Mouse (Mus musculus) heart, embryonic 11.5 days (tissue): ENCODE results near the gene Mfap1b. TPM values are rescaled to one million over a fixed set of nuclear protein-coding genes. Genes with fewer than 3 reads are reported as not detected.
A peak's percentile ranks its signal among the peaks of the same experiment; 100 is the strongest.

Source experiments
- ATAC-seq: fragments of 200-750 bp; cut with Nextera tagmentation; replicated peaks from 2 replicates; pipeline ENCODE4 v1.8.0; 2017; ENCODE audit warnings: moderate library complexity; ENCODE audit not compliant: insufficient number of reproducible peaks, low FRiP score, low TSS enrichment
- H3K27ac ChIP-seq: fragments of 300-500 bp; sonication (generic); 2 replicates; pipeline ENCODE4 v1.5.1; 2014; ENCODE audit warnings: mild to moderate bottlenecking, low read depth, low read length
- H3K27me3 ChIP-seq: fragments of 300-500 bp; sonication (generic); 2 replicates; pipeline ENCODE4 v1.6.1; 2014; ENCODE audit warnings: mild to moderate bottlenecking, low read length, mixed read lengths; ENCODE audit not compliant: control insufficient read depth, insufficient read depth
- H3K36me3 ChIP-seq: fragments of 300-500 bp; sonication (generic); 2 replicates; pipeline ENCODE4 v1.6.1; 2014; ENCODE audit warnings: mild to moderate bottlenecking, low read length, moderate library complexity, mixed read lengths; ENCODE audit not compliant: control insufficient read depth, insufficient read depth
- H3K4me1 ChIP-seq: fragments of 300-500 bp; sonication (generic); 2 replicates; pipeline ENCODE4 v1.6.1; 2014; ENCODE audit warnings: low read length; ENCODE audit not compliant: control insufficient read depth, insufficient read depth
- H3K4me2 ChIP-seq: fragments of 300-500 bp; sonication (generic); 2 replicates; pipeline ENCODE4 v1.6.1; 2014; ENCODE audit warnings: mild to moderate bottlenecking, moderate library complexity
- H3K4me3 ChIP-seq: fragments of 300-500 bp; sonication (generic); 2 replicates; pipeline ENCODE4 v1.5.1; 2014; ENCODE audit warnings: low read depth, low read length
- H3K9ac ChIP-seq: fragments of 300-500 bp; sonication (generic); 2 replicates; pipeline ENCODE4 v1.6.1; 2014; ENCODE audit warnings: mild to moderate bottlenecking, low read depth, low read length, moderate library complexity
- H3K9me3 ChIP-seq: fragments of 300-500 bp; sonication (generic); replicated peaks from 2 replicates; pipeline ENCODE4 v1.6.1; 2016; ENCODE audit warnings: low read length; ENCODE audit not compliant: control insufficient read depth
- WGBS: fragments of 180-500 bp; shearing (Covaris S2); extraction: QIAGEN DNeasy Blood & Tissue Kit; methylation state at CpG from one replicate; pipeline ENCODE4 v1.1.7; 2014; ENCODE audit not compliant: insufficient replicate concordance; 5-methylcytosine and 5-hydroxymethylcytosine counted together
- polyA plus RNA-seq: library from polyadenylated mRNA; unstranded; fragments of >200 nt; fragmentation: Nextera tagmentation; extraction: Ambion mirVana; gene quantifications from 2 replicates; pipeline ENCODE4 v1.2.1, GENCODE M21; 2014

The Mfap1b gene
- polyA plus RNA-seq, 1 experiment from 2014 or later, result 45.0 TPM

DNA sequence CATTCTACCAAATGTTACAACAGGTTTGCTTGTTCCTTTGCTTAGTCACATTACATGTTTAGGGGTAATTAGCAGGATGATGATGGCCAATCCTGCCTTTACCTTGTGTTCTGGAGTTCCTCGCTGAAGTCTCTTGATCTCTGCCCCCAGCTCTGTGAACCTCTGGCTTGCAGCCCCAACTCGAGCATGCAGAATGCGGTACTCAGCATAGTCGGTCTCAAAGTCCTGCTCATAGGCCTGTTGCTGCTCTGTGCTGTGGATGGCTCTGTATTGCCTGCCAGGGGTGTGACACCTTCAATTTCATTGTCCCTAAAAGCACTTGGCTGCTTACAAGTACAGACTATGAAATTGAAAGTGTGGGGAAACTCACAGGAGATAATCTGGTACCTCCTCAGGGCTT is 34.1 kb downstream of the Mfap1b start:
- Histone ChIP-seq H3K9ac (no peak overlapping the region), H3K27ac (no peak overlapping the region), H3K4me2 (no peak overlapping the region), H3K4me3 (no peak overlapping the region), H3K27me3 (no peaks in the 10 kb centered on the region), H3K9me3 (no peaks in the 10 kb centered on the region), H3K36me3 (peaks cover 29% of the 10 kb centered on the region), H3K4me1 (peaks cover 8% of the 10 kb centered on the region)
- 72% methylated on average over 4 of the region's 4 CpGs for WGBS
- ATAC-seq, result no peak

DNA sequence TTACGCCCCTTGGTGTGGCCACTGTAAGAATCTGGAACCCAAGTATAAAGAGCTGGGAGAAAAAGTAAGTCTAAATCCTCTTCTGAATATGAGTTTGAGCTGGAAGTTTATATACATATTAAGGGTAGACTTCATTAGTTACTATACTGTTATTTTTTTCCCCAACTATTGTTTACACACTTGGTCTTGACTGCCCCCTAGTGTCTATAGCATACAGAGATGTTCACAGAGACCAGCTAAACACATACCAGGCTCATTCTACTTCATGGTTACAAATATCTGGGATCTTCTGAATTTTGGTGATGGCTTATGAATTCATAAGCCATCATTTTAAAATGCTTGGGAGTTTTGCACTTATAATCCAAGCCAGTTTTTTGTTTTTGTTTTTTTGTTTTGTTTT is 39.0 kb downstream of the Mfap1b start:
- Histone ChIP-seq H3K9me3 (no peaks in the 10 kb centered on the region), H3K27ac (no peak overlapping the region), H3K9ac (no peak overlapping the region), H3K27me3 (no peaks in the 10 kb centered on the region), H3K4me2 (no peak overlapping the region), H3K36me3 (peaks cover 63% of the 10 kb centered on the region), H3K4me3 (no peak overlapping the region), H3K4me1 (no peaks in the 10 kb centered on the region)
- WGBS, result 86% methylated on average over 1 of the region's 1 CpGs
- ATAC-seq, result no peak

DNA sequence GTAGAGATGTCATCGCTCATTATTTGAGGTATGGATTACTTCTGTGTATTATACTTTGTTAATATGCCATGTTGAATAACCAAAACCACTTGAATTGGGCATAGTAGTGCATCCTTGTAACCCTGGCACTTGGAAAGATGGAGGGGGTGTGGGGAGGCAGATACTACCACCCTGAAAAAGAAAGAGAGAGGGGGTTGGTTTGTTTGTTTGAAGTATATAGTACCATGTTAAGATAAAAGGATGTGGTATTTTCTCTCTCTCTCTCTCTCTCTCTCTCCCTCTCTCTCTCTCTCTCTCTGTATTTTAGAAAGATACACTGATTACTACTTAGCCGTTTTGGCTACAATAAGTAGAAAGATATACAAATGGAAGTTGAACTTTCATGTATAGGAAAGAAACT is 48.0 kb downstream of the Mfap1b start:
- WGBS, result 85% methylated on average over 2 of the region's 2 CpGs
- no peak for ATAC-seq
- Histone ChIP-seq H3K27me3 (no peaks in the 10 kb centered on the region), H3K9me3 (no peaks in the 10 kb centered on the region), H3K4me2 (no peak overlapping the region), H3K9ac (no peak overlapping the region), H3K4me1 (no peaks in the 10 kb centered on the region), H3K4me3 (no peak overlapping the region), H3K36me3 (peaks cover 42% of the 10 kb centered on the region), H3K27ac (no peak overlapping the region)

GRCm38 (mm10) chr2:121423166-121423565 is 50.7 kb downstream of the Mfap1b start:
- Histone ChIP-seq H3K27ac (no peak overlapping the region), H3K4me1 (no peaks in the 10 kb centered on the region), H3K9ac (no peak overlapping the region), H3K27me3 (no peaks in the 10 kb centered on the region), H3K4me2 (no peak overlapping the region), H3K36me3 (peaks cover 35% of the 10 kb centered on the region), H3K9me3 (no peaks in the 10 kb centered on the region), H3K4me3 (no peak overlapping the region)
- WGBS, result 93% methylated on average over 2 of the region's 2 CpGs
- ATAC-seq, result no peak

DNA sequence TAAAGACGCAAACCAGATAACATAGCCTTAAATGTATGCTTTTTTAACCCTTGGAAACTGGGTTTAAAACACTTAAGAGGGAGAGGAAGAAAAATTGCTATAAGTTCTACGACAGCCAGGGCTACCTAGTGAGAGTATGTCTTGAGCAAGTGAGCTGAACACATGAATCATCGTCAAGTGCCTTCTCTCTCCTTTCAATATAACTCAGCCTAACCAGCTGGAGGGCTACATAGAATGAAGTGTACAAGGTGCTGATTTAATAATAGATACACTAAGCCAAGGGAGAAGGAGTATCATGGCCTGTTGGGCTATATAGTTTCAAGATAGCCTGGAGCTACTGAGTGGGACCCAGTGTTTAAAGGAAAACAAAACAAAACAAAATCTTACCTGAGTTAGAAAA is 55.4 kb downstream of the Mfap1b start:
- H3K9me3 ChIP-seq, result no peaks in the 10 kb centered on the region
- no peak overlapping the region for H3K4me2 ChIP-seq
- H3K4me1 ChIP-seq, result peaks cover 16% of the 10 kb centered on the region
- H3K36me3 ChIP-seq, result peaks cover 18% of the 10 kb centered on the region
- no peak overlapping the region for H3K9ac ChIP-seq
- no peaks in the 10 kb centered on the region for H3K27me3 ChIP-seq
- ATAC-seq, result no peak
- no peak overlapping the region for H3K4me3 ChIP-seq
- WGBS, result 85% methylated on average over 3 of the region's 3 CpGs
- H3K27ac ChIP-seq, result no peak overlapping the region

DNA sequence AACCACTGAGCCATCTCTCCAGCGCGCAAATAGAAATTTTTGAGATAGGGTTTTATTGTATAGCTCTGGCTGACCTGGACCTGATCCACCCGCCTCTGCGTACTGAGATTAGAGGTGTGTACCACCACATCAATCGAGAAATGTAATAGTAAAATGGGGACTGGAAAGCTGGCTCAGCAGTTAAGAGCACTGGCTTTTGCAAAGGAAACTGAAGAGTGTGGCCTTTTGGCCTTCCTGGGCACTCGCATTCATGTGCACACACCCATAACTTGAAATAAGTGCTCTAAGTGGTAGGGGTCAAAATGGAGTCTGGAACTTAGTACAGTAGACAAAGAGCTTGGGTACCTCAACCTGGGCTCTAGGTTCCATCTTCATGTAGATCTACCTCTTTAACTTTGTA is 57.5 kb downstream of the Mfap1b start:
- Histone ChIP-seq H3K4me2 (peak overlapping the region; percentile 79), H3K4me1 (peaks cover 16% of the 10 kb centered on the region), H3K4me3 (no peak overlapping the region), H3K9me3 (no peaks in the 10 kb centered on the region), H3K9ac (no peak overlapping the region), H3K27me3 (no peaks in the 10 kb centered on the region), H3K27ac (no peak overlapping the region), H3K36me3 (peaks cover 7% of the 10 kb centered on the region)
- ATAC-seq, result no peak
- WGBS, result 85% methylated on average over 6 of the region's 6 CpGs

DNA sequence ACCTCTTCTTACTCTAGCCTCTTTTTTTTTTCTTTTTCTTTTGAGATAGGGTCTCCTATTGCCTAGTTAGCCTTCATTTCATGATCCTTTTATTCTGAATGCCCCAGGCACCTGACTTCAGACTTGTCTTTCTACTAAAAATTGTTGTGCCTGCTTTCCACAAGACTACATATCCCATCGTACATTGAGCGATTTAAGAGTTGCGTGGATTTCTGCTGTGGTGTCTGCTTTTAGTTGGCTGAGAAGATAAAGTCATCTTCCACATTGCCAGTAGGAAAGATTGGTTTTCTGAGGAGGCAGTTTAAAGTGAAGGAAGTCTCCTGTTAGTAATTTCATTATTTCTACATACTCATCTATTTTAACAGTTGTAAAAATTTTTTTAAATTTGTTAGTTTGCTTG is 58.3 kb downstream of the Mfap1b start:
- Histone ChIP-seq H3K9ac (0 out of 2 replicates have a peak overlapping the region, but pooled peaks have one; percentile 29), H3K4me3 (peak overlapping the region; percentile 97), H3K27me3 (no peaks in the 10 kb centered on the region), H3K4me2 (peak overlapping the region; percentile 79), H3K9me3 (no peaks in the 10 kb centered on the region), H3K27ac (no peak overlapping the region), H3K4me1 (peaks cover 16% of the 10 kb centered on the region), H3K36me3 (peaks cover 7% of the 10 kb centered on the region)
- no peak for ATAC-seq
- WGBS, result 73% methylated on average over 3 of the region's 3 CpGs

DNA sequence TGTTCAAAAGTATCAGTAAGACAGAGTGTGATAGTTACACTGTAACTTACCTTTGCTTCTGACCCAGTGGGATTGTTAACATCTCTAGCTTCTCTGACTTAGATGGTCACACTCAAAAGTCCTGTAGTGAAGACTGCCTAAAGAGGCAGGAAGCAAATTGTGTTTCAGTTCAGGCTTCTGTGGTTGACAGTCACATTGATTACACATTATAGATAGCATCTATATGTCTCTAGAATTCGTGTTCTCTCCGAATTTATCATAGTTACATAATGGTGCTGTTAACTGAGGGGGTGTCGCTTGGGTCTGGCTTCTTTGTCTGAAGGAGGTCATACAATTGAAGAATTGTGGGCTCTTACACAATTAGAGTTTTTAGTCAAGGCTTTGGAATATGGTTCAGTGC is 58.8 kb downstream of the Mfap1b start:
- H3K9me3 ChIP-seq, result no peaks in the 10 kb centered on the region
- H3K4me1 ChIP-seq, result peaks cover 16% of the 10 kb centered on the region
- ATAC-seq, result no peak
- H3K4me3 ChIP-seq, result peak overlapping the region; percentile 97
- no peaks in the 10 kb centered on the region for H3K27me3 ChIP-seq
- peak overlapping the region; percentile 69 for H3K9ac ChIP-seq
- no peak overlapping the region for H3K27ac ChIP-seq
- peaks cover 7% of the 10 kb centered on the region for H3K36me3 ChIP-seq
- H3K4me2 ChIP-seq, result peak overlapping the region; percentile 79
- 53% methylated on average over 3 of the region's 3 CpGs for WGBS

- Histone ChIP-seq H3K4me1 (peaks cover 16% of the 10 kb centered on the region), H3K27me3 (no peaks in the 10 kb centered on the region), H3K27ac (peak overlapping the region; percentile 99), H3K9me3 (no peaks in the 10 kb centered on the region), H3K36me3 (peaks cover 7% of the 10 kb centered on the region), H3K4me3 (peak overlapping the region; percentile 97), H3K9ac (peak overlapping the region; percentile 99), H3K4me2 (peak overlapping the region; percentile 79)
- ATAC-seq, result peak; percentile 62
- under 1% methylated on average over 32 of the region's 32 CpGs for WGBS
Observed at GRCm38 (mm10) chr2:121414139-121414685, 59.7 kb downstream of the Mfap1b start.
